Mouse (Mus musculus) thymus, adult 2 months (tissue): ENCODE measurements at regions not wholly inside any gene's neighbourhood (a gene's known extent, or its start where the extent isn't known, plus 50 kb on each side); places are given as distances from the start of the nearest gene placed in this dataset.

Experiments used
- CTCF ChIP-seq: fragments of 200-500 bp; IDR thresholded peaks from 2 replicates; pipeline ENCODE4 v1.5.1; 2012; ENCODE audit warnings: mild to moderate bottlenecking, control low read depth, low read length, moderate library complexity, borderline replicate concordance; ENCODE audit not compliant: control insufficient read depth, poor library complexity, insufficient read depth; ENCODE audit errors: extremely low read depth
- POLR2A ChIP-seq: fragments of 200-500 bp; IDR thresholded peaks from 2 replicates; pipeline ENCODE4 v1.6.1; 2012; ENCODE audit warnings: mild to moderate bottlenecking, low read length, control low read depth, moderate library complexity; ENCODE audit not compliant: control insufficient read depth, poor library complexity, insufficient read depth; ENCODE audit errors: extremely low read depth

DNA sequence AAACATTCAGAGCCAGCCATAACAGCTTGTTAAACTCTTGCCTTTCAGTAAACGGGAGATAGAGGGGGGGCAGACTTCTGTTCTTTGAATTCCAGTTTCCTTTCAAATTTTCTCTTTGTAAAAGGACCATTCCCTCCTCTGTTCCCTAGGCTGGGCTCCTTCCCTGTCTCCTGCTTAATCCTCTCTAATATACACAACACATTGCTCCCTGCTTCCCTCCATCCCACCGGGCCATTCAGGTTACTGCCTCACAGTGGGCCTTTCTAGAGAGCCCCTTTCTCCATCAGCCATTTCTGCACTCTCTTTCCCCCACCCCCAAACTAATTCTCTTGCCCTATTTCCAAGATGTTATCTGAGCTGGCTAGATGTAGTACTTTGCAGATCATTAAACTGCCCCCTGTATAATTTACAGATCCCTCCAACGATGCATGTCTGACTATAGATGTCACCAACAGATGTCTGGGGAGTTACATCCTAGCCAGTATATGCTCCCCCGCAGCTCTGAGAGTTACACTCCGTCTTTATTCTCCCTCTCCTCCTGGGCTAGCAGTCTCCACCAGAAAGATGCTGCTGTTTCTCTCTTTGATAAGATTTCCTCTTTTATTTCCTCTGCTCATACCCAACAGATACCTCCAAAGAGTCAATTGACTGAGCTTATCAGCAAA lies 324.1 kb downstream of the Mllt3 start:
- no peak for TF ChIP-seq CTCF
- TF ChIP-seq POLR2A: no peak
